Mouse (Mus musculus) ES-Bruce4 (cell line): Measurements from ENCODE around the gene Pnp. TPM values are rescaled to one million over a fixed set of nuclear protein-coding genes. Genes with fewer than 3 reads are reported as not detected.
A peak's percentile ranks its signal among the peaks of the same experiment; 100 is the strongest.
"Not testable (repeated sequence)": the region's sequence is repeated elsewhere in the genome, so short reads cannot be mapped to it uniquely, and the experiment has no call there.

Experiments
- H3K27ac ChIP-seq: 2 replicates; pipeline ENCODE4 v1.5.1; 2012; ENCODE audit warnings: low read length, inconsistent platforms; ENCODE audit not compliant: insufficient read depth
- H3K27me3 ChIP-seq: 2 replicates; pipeline ENCODE4 v1.6.1; 2012; ENCODE audit warnings: mild to moderate bottlenecking, low read length, inconsistent platforms; ENCODE audit not compliant: control insufficient read depth, poor library complexity, insufficient read depth, severe bottlenecking
- H3K36me3 ChIP-seq: 2 replicates; pipeline ENCODE4 v1.6.1; 2012; ENCODE audit warnings: inconsistent platforms, mild to moderate bottlenecking, low read length, moderate library complexity; ENCODE audit not compliant: control insufficient read depth, poor library complexity, insufficient read depth, severe bottlenecking
- H3K4me1 ChIP-seq: one replicate; pipeline ENCODE4 v1.8.1; 2011; ENCODE audit warnings: low read length; ENCODE audit not compliant: control insufficient read depth, insufficient read depth
- H3K4me3 ChIP-seq: 2 replicates; pipeline ENCODE4 v1.5.1; 2011; ENCODE audit warnings: low read depth, mild to moderate bottlenecking, low read length
- H3K9ac ChIP-seq: 2 replicates; pipeline ENCODE4 v1.6.1; 2012; ENCODE audit warnings: low read depth, mild to moderate bottlenecking, inconsistent platforms; ENCODE audit not compliant: poor library complexity, severe bottlenecking
- H3K9me3 ChIP-seq: replicated peaks from 2 replicates; pipeline ENCODE4 v1.6.1; 2012; ENCODE audit warnings: mild to moderate bottlenecking, low read length, inconsistent platforms; ENCODE audit not compliant: control insufficient read depth, poor library complexity, insufficient read depth, severe bottlenecking
- CTCF ChIP-seq: IDR thresholded peaks from one replicate; pipeline ENCODE4 v1.8.1; 2011; ENCODE audit warnings: low read depth, low read length
- EP300 ChIP-seq: IDR thresholded peaks from 2 replicates; pipeline ENCODE4 v1.6.1; 2011; ENCODE audit warnings: low read depth, low read length; ENCODE audit not compliant: insufficient read depth
- POLR2A ChIP-seq: IDR thresholded peaks from one replicate; pipeline ENCODE4 v1.8.1; 2011; ENCODE audit warnings: low read length; ENCODE audit not compliant: insufficient read depth
- polyA plus RNA-seq: library from polyadenylated mRNA; stranded (reverse); fragments of >200 nt; gene quantifications from 2 replicates; pipeline ENCODE4 v1.2.4, GENCODE M21; 2011; ENCODE audit warnings: low read depth; ENCODE audit not compliant: missing spikeins, insufficient read depth, insufficient read length

The Pnp gene
- polyA plus RNA-seq, 1 experiment, result 58.9 TPM

- Histone ChIP-seq H3K27ac (no peak overlapping the region), H3K9ac (no peak overlapping the region), H3K9me3 (no peaks in the 10 kb centered on the region), H3K36me3 (no peaks in the 10 kb centered on the region; the same call in 1 of the 2 replicates), H3K27me3 (no peaks in the 10 kb centered on the region), H3K4me3 (no peak overlapping the region), H3K4me1 (peaks cover 13% of the 10 kb centered on the region)
- TF ChIP-seq CTCF (no peak), POLR2A (no peak), EP300 (no peak)
These were observed 37.5 kb downstream of the Pnp start for GRCm38 (mm10) chr14:50968216-50968980.

GRCm38 (mm10) chr14:50969041-50969440 is 38.2 kb downstream of the Pnp start:
- H3K4me1 ChIP-seq, result peaks cover 13% of the 10 kb centered on the region
- H3K36me3 ChIP-seq, result no peaks in the 10 kb centered on the region; the same call in 1 of the 2 replicates
- H3K9ac ChIP-seq, result no peak overlapping the region; the same call in 1 of the 2 replicates
- H3K27me3 ChIP-seq, result no peaks in the 10 kb centered on the region
- TF ChIP-seq CTCF (no peak), POLR2A (no peak), EP300 (no peak)
- no peak overlapping the region for H3K4me3 ChIP-seq
- H3K9me3 ChIP-seq, result no peaks in the 10 kb centered on the region
- H3K27ac ChIP-seq, result peak overlapping the region; percentile 55; the same call in 1 of the 2 replicates

DNA sequence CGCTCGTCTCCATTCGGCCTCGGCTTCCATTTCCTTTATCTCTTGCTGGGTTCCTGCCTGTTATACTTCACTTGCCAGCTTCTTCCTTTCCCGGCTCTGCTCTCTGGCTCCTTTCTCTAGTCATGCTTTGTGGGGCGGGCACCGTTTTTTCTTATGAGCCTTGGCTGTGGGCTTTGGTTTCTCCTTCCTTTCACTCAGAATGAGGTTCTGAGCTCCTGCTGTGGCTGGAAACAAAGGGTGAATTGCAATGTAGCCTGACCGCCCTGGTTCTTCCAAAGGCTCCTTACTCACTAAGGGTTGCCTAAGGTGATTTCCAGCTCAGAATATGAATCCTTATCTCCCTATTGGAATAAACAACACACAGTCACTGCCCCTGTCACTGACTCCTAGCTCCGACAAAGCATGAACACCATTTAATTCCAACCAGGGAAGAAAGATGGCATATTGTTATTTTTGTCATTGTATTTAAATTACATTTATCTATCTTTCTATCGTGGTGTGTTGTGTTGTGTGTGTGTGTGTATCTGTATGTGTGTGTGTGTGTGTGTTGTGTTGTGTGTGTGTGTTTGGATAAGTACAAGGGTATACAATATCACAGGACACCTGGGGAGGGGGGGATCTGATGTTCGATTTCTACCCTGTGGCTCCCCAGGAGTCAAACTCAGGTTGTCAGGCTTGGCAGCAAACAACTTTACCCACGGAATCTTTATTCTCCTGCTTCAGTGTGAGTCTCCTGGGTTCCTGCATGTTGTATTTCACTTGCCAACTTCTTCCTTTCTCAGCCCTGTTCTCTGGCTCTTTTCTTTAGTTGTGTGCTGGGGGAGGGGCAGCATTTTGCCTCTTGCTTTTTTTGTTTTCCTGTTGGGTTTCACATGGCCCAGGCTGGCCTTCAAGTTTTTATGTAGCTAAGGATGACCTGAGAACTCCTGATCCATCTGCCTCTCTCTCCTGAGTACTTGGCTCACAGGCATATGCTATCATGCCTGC is 39.0 kb downstream of the Pnp start:
- Histone ChIP-seq H3K4me1 (peaks cover 13% of the 10 kb centered on the region), H3K9ac (no peak overlapping the region; the same call in 1 of the 2 replicates), H3K4me3 (no peak overlapping the region), H3K27ac (peak overlapping the region; percentile 88), H3K36me3 (no peaks in the 10 kb centered on the region), H3K9me3 (no peaks in the 10 kb centered on the region), H3K27me3 (no peaks in the 10 kb centered on the region)
- TF ChIP-seq EP300 (no peak), CTCF (no peak), POLR2A (no peak)

- Histone ChIP-seq H3K4me1 (peaks cover 13% of the 10 kb centered on the region), H3K36me3 (no peaks in the 10 kb centered on the region), H3K9me3 (no peaks in the 10 kb centered on the region), H3K27me3 (no peaks in the 10 kb centered on the region), H3K27ac (0 out of 2 replicates have a peak overlapping the region, but pooled peaks have one; percentile 30), H3K4me3 (no peak overlapping the region), H3K9ac (no peak overlapping the region)
- TF ChIP-seq EP300 (no peak), CTCF (no peak), POLR2A (no peak)
These were observed 39.9 kb downstream of the Pnp start for GRCm38 (mm10) chr14:50970822-50971221.

DNA sequence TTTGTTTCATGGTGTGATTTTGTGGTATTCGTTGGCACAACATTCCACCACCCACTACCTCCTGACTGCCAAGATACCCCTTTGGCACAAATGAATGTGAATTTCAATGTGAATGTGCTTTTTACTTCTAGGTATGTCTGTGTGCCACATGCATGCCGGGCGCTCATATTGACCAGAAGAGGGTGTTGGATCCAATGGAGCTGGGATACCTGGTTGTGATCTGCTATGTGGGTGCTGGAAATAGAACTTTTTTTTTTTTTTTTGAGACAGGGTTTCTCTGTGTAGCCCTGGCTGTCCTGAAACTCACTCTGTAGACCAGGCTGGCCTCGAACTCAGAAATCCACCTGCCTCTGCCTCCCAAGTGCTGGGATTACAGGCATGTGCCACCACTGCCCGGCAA is 42.2 kb downstream of the Pnp start:
- H3K27me3 ChIP-seq, H3K36me3 ChIP-seq, H3K4me3 ChIP-seq, H3K9ac ChIP-seq, H3K9me3 ChIP-seq: not testable (repeated sequence)
- Histone ChIP-seq H3K4me1 (peaks cover 13% of the 10 kb centered on the region), H3K27ac (0 out of 2 replicates have a peak overlapping the region, but pooled peaks have one; percentile 7)
